Mouse (Mus musculus) spleen, adult 18-20 months (tissue): ENCODE data around the gene Podxl.

Experiments used
- DNase-seq, 2 experiments: peaks; one replicate each; pipeline ENCODE4 v3.0.0; 2022; ENCODE audit warnings: mixed read lengths in 2 of 2

Gene Podxl

GRCm38 (mm10) chr6:31522478-31522877 is 41.3 kb downstream of the Podxl start:
- DNase-seq: no peak

GRCm38 (mm10) chr6:31521491-31522355 is 42.1 kb downstream of the Podxl start:
- DNase-seq: no peak

GRCm38 (mm10) chr6:31520486-31521215 is 43.1 kb downstream of the Podxl start:
- DNase-seq: no peak

- DNase-seq: no peak
These were observed 44.7 kb downstream of the Podxl start for GRCm38 (mm10) chr6:31519001-31519471.

- DNase-seq: no peak
These were observed 45.5 kb downstream of the Podxl start for GRCm38 (mm10) chr6:31518338-31518698.

GRCm38 (mm10) chr6:31517681-31518337 is 46.0 kb downstream of the Podxl start:
- no peak for DNase-seq

GRCm38 (mm10) chr6:31513726-31514125 is 50.1 kb downstream of the Podxl start:
- DNase-seq: no peak

- no peak for DNase-seq
These were observed 61.2 kb downstream of the Podxl start for GRCm38 (mm10) chr6:31502614-31503013.

GRCm38 (mm10) chr6:31500691-31501090 is 63.1 kb downstream of the Podxl start:
- no peak for DNase-seq

GRCm38 (mm10) chr6:31500260-31500659 is 63.5 kb downstream of the Podxl start:
- no peak for DNase-seq

- no peak for DNase-seq
These were observed 63.9 kb downstream of the Podxl start for GRCm38 (mm10) chr6:31499836-31500235.

GRCm38 (mm10) chr6:31496227-31496626 is 67.6 kb downstream of the Podxl start:
- DNase-seq: no peak

- no peak for DNase-seq
These were observed 68.6 kb downstream of the Podxl start for GRCm38 (mm10) chr6:31495122-31495731.

GRCm38 (mm10) chr6:31489950-31490349 is 73.8 kb downstream of the Podxl start:
- no peak for DNase-seq

- DNase-seq: no peak
These were observed 77.2 kb downstream of the Podxl start for GRCm38 (mm10) chr6:31486601-31487000.

GRCm38 (mm10) chr6:31480008-31480407 is 83.8 kb downstream of the Podxl start:
- no peak for DNase-seq

- DNase-seq: no peak
These were observed 85.6 kb downstream of the Podxl start for GRCm38 (mm10) chr6:31478221-31478620.
